Mouse (Mus musculus) heart, adult 2 months (tissue): ENCODE data around the gene Rela.

Experiments used
- CTCF ChIP-seq: fragments of 200-600 bp; IDR thresholded peaks from 2 replicates; pipeline ENCODE4 v1.8.1; 2022; ENCODE audit warnings: antibody characterized with exemption, mild to moderate bottlenecking, moderate library complexity
- POLR2A ChIP-seq: fragments of 200-500 bp; IDR thresholded peaks from 2 replicates; pipeline ENCODE4 v1.6.1; 2011; ENCODE audit warnings: mild to moderate bottlenecking, low read depth, low read length, control low read depth; ENCODE audit not compliant: insufficient read depth

DNA sequence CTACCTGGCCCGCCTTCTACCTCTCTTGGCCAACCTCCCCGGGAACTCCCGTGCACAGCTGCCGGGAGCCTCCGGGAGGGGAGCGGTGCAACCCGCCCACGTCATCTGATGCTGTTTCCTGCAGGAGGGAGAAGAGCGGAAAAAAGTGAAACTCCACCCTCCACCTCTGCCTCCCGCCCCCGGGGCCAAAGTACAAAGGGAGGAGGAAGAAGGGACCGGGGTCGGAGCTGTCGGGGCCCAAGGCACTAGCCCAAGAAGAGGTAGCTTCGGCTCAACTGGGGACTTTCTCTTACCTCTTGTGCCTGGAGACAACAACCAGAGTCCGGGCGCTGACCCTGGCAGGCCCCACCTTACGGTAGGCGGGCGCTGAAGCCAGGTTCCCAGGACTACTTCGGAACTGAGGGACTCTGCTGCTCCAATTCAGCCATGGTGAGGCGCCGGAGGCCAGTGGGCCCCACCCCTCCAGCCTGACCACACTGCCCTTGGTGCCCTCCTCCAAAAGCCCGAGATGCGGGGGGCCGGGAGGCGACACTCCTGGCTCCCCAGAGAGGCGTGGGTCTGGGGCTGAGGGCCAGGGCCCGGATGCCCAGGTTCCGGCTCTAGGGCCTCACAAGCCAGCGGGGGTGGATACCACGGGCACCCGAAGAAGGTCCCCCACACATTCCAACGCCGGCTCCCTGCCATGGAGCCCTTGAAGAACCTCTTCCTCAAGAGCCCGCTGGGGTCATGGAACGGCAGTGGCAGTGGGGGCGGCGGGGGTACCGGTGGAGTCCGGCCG is 52.5 kb downstream of the Rela start:
- TF ChIP-seq CTCF (peak; percentile 11; the same call in 1 of the 2 replicates), POLR2A (peak; percentile 90)
